ENCODE assay signal across 8 mouse cellular contexts in genomic region chr15:82911001-82911964, GRCm38 (mm10).
DNase-seq lines count a peak whose midpoint lies in the region; ATAC-seq lines count a peak whose summit lies in the region.

No protein-coding gene starts in this region.

- DNase-seq in adrenal gland, postnatal 36 days = peak; percentile 50 to 63
- DNase-seq in adrenal gland, postnatal 25 days = no peak
- DNase-seq in ovary, postnatal 36 days (ENCODE audit: low spot score) = peak; percentile 1
- no peak for DNase-seq in ovary, postnatal 14 days (ENCODE audit: low spot score)
- DNase-seq in retina, postnatal 1 day = peak; percentile 89
- DNase-seq in B cell, adult 2 months = no peak
- no peak for DNase-seq in cerebellum, adult 8-10 months

- WGBS in limb, embryonic 12.5 days = 7% methylated on average over 44 of the region's 44 CpGs

- H3K4me1 ChIP-seq in limb, embryonic 12.5 days (replicated peaks) = peaks cover 64% of the 10 kb centered on the region

- H3K27ac ChIP-seq in limb, embryonic 12.5 days = 0 out of 2 replicates have a peak overlapping the region, but pooled peaks have one; percentile 23

- peak; percentile 34; the same call in 1 of the 2 replicates for ATAC-seq in limb, embryonic 12.5 days (ENCODE audit: insufficient number of reproducible peaks, insufficient read depth, low FRiP score, low TSS enrichment, low read depth)

- H3K9ac ChIP-seq in limb, embryonic 12.5 days (replicated peaks) = peak overlapping the region; percentile 52

- H3K36me3 ChIP-seq in limb, embryonic 12.5 days = no peaks in the 10 kb centered on the region

- peaks cover 41% of the 10 kb centered on the region for H3K27me3 ChIP-seq in limb, embryonic 12.5 days

- H3K9me3 ChIP-seq in limb, embryonic 12.5 days = no peaks in the 10 kb centered on the region

- peak overlapping the region; percentile 37 for H3K4me3 ChIP-seq in limb, embryonic 12.5 days (replicated peaks)

- H3K4me2 ChIP-seq in limb, embryonic 12.5 days = peak overlapping the region; percentile 80

Comparison
In these comparisons a context has a peak if more than half of its experiments do, and no peak if none do; other contexts are left out.
1. DNase-seq: peak in adrenal gland, postnatal 36 days (2 of 2), ovary, postnatal 36 days (single experiment) and retina, postnatal 1 day (single experiment); none in adrenal gland, postnatal 25 days (single experiment), ovary, postnatal 14 days (single experiment), B cell, adult 2 months (0 of 2) and cerebellum, adult 8-10 months (single experiment).